Mouse (Mus musculus): ENCODE data around the gene Iscu. TPM values are rescaled to one million over a fixed set of nuclear protein-coding genes. Genes with fewer than 3 reads are reported as not detected.

The Iscu gene
- polyA plus RNA-seq, 1 experiment from 2014 or later: 92.4 TPM

DNA sequence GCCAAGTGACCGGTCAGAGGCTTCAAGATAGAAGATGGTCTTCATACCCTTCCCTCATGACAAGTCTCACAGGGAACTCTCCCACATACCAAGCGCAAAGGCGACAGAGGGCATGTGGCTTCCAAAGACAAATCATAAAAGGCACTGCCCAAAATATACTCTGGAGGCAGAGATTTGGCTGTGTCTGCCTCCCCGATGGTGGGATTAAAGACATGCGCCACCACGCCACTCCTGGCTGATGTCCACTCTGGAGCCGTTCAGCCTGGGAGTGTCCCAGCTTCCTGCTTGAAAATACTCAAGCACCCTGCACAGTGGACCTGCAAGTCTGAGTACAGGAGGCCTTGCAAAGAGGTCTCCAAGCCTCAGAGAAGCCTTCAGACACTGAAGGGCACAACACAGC is 41.4 kb upstream of the Iscu start:
- H3K4me3 ChIP-seq (replicated peaks; ENCODE audit: low read length): no peak overlapping the region
- H3K9ac ChIP-seq: no peak overlapping the region
- H3K4me1 ChIP-seq (replicated peaks; ENCODE audit: control insufficient read depth, insufficient read depth, low read length): peaks cover 15% of the 10 kb centered on the region
- ATAC-seq (ENCODE audit: low FRiP score) (no peak), DNase-seq (ENCODE audit: low spot score) (no peak)
- no peaks in the 10 kb centered on the region for H3K36me3 ChIP-seq (replicated peaks; ENCODE audit: control insufficient read depth, insufficient read depth)
- no peak overlapping the region for H3K4me2 ChIP-seq (replicated peaks)
- WGBS: 90% methylated on average over 7 of the region's 7 CpGs
- no peaks in the 10 kb centered on the region for H3K9me3 ChIP-seq (ENCODE audit: control insufficient read depth, low read length)
- no peaks in the 10 kb centered on the region for H3K27me3 ChIP-seq (ENCODE audit: control insufficient read depth, insufficient read depth, low read length)
- H3K27ac ChIP-seq: no peak overlapping the region

- H3K4me2 ChIP-seq (replicated peaks): no peak overlapping the region
- H3K4me3 ChIP-seq (replicated peaks; ENCODE audit: low read length): no peak overlapping the region
- H3K9me3 ChIP-seq (ENCODE audit: control insufficient read depth, low read length): no peaks in the 10 kb centered on the region
- H3K27ac ChIP-seq: no peak overlapping the region
- WGBS: 32% methylated on average over 6 of the region's 6 CpGs
- peaks cover 22% of the 10 kb centered on the region for H3K4me1 ChIP-seq (replicated peaks; ENCODE audit: control insufficient read depth, insufficient read depth, low read length)
- no peaks in the 10 kb centered on the region for H3K36me3 ChIP-seq (replicated peaks; ENCODE audit: control insufficient read depth, insufficient read depth)
- no peak overlapping the region for H3K9ac ChIP-seq
- ATAC-seq (ENCODE audit: low FRiP score) (no peak), DNase-seq (ENCODE audit: low spot score) (peak; percentile 63)
- no peaks in the 10 kb centered on the region for H3K27me3 ChIP-seq (ENCODE audit: control insufficient read depth, insufficient read depth, low read length)
Observed at GRCm38 (mm10) chr5:113732182-113732581, 40.4 kb upstream of the Iscu start.

DNA sequence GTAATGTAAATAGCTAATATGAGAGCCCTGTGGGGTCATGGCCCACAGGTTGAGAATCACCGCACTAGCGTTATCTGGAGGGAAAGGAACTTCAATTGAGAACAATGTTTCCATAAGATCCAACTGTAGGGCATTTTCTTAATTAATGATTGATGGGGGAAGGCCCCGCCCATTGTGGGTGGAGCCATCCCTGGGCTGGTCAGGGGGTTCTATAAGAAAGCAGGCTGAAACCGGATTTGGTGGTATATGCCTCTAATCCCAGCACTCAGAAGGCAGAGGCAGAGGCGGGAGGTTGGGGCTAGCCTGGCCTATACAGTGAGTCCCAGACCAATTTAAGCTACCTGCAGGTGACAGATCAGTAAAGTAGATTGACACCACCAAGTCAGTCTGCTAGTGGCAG is 38.2 kb upstream of the Iscu start:
- 67% methylated on average over 5 of the region's 5 CpGs for WGBS

DNA sequence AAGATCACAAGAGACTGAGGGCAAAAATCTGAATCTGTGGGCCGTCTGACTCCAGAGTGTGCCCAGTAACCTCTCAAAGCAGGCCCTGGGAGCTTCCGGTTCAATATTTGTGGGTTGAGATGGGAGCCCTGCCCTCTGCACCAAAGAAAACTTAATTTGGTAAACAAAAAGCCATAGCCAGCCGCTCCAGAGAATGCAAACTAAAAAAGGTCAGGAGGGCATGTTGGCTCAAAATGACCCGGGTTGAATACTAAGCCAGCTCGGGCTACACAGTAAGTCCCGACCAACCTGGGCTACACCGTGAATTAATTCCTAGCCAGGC is 37.6 kb upstream of the Iscu start:
- Histone ChIP-seq H3K9me3 (ENCODE audit: control insufficient read depth, low read length) (no peaks in the 10 kb centered on the region), H3K4me1 (replicated peaks; ENCODE audit: control insufficient read depth, insufficient read depth, low read length) (peaks cover 22% of the 10 kb centered on the region), H3K27ac (peak overlapping the region; percentile 97), H3K9ac (peak overlapping the region; percentile 74), H3K4me3 (replicated peaks; ENCODE audit: low read length) (peak overlapping the region; percentile 53), H3K27me3 (ENCODE audit: control insufficient read depth, insufficient read depth, low read length) (no peaks in the 10 kb centered on the region), H3K36me3 (replicated peaks; ENCODE audit: control insufficient read depth, insufficient read depth) (peaks cover 23% of the 10 kb centered on the region), H3K4me2 (replicated peaks) (peak overlapping the region; percentile 64)
- 27% methylated on average over 7 of the region's 7 CpGs for WGBS
- DNase-seq (ENCODE audit: low spot score) (peak; percentile 35), ATAC-seq (ENCODE audit: low FRiP score) (no peak)

More for the DNA sequence above, 38.2 kb upstream of the Iscu start:
- H3K27ac ChIP-seq: no peak overlapping the region
- H3K9ac ChIP-seq: no peak overlapping the region
- H3K4me2 ChIP-seq (replicated peaks): no peak overlapping the region
- H3K9me3 ChIP-seq (ENCODE audit: control insufficient read depth, low read length): no peaks in the 10 kb centered on the region
- H3K27me3 ChIP-seq (ENCODE audit: control insufficient read depth, insufficient read depth, low read length): no peaks in the 10 kb centered on the region
- no peak for ATAC-seq (ENCODE audit: low FRiP score)
- peaks cover 17% of the 10 kb centered on the region for H3K36me3 ChIP-seq (replicated peaks; ENCODE audit: control insufficient read depth, insufficient read depth)
- no peak for DNase-seq (ENCODE audit: low spot score)
- H3K4me3 ChIP-seq (replicated peaks; ENCODE audit: low read length): no peak overlapping the region
- H3K4me1 ChIP-seq (replicated peaks; ENCODE audit: control insufficient read depth, insufficient read depth, low read length): peaks cover 22% of the 10 kb centered on the region

GRCm38 (mm10) chr5:113735345-113736112 is 37.0 kb upstream of the Iscu start, which contains the start of gene Ficd:
TSS of gene Ficd (plus strand) at chr5:113735803.
- DNase-seq (ENCODE audit: low spot score) (peak; percentile 99), ATAC-seq (ENCODE audit: low FRiP score) (peak; percentile 96)
- H3K4me1 ChIP-seq (replicated peaks; ENCODE audit: control insufficient read depth, insufficient read depth, low read length): peaks cover 18% of the 10 kb centered on the region
- peak within 1 kb of the TSS; percentile 74 for H3K9ac ChIP-seq
- peaks cover 29% of the 10 kb centered on the region for H3K36me3 ChIP-seq (replicated peaks; ENCODE audit: control insufficient read depth, insufficient read depth)
- H3K9me3 ChIP-seq (ENCODE audit: control insufficient read depth, low read length): no peaks in the 10 kb centered on the region
- peak within 1 kb of the TSS; percentile 64 for H3K4me2 ChIP-seq (replicated peaks)
- WGBS: 1% methylated on average over 56 of the region's 71 CpGs
- H3K27ac ChIP-seq: peak within 1 kb of the TSS; percentile 97
- peak within 1 kb of the TSS; percentile 53 for H3K4me3 ChIP-seq (replicated peaks; ENCODE audit: low read length)
- H3K27me3 ChIP-seq (ENCODE audit: control insufficient read depth, insufficient read depth, low read length): no peaks in the 10 kb centered on the region

- peaks cover 13% of the 10 kb centered on the region for H3K4me1 ChIP-seq (replicated peaks; ENCODE audit: control insufficient read depth, insufficient read depth, low read length)
- H3K27me3 ChIP-seq (ENCODE audit: control insufficient read depth, insufficient read depth, low read length): no peaks in the 10 kb centered on the region
- DNase-seq (ENCODE audit: low spot score) (no peak), ATAC-seq (ENCODE audit: low FRiP score) (no peak; the same call in 1 of the 2 replicates)
- H3K4me2 ChIP-seq (replicated peaks): peak overlapping the region; percentile 64
- H3K9ac ChIP-seq: peak overlapping the region; percentile 74
- H3K9me3 ChIP-seq (ENCODE audit: control insufficient read depth, low read length): no peaks in the 10 kb centered on the region
- 4% methylated on average over 10 of the region's 10 CpGs for WGBS
- H3K27ac ChIP-seq: peak overlapping the region; percentile 97
- peaks cover 34% of the 10 kb centered on the region for H3K36me3 ChIP-seq (replicated peaks; ENCODE audit: control insufficient read depth, insufficient read depth)
- H3K4me3 ChIP-seq (replicated peaks; ENCODE audit: low read length): peak overlapping the region; percentile 53
Observed at GRCm38 (mm10) chr5:113736113-113736502, 36.4 kb upstream of the Iscu start.

GRCm38 (mm10) chr5:113736522-113737164 is 35.9 kb upstream of the Iscu start:
- H3K4me2 ChIP-seq (replicated peaks): peak overlapping the region; percentile 64
- H3K36me3 ChIP-seq (replicated peaks; ENCODE audit: control insufficient read depth, insufficient read depth): peaks cover 40% of the 10 kb centered on the region
- H3K27me3 ChIP-seq (ENCODE audit: control insufficient read depth, insufficient read depth, low read length): no peaks in the 10 kb centered on the region
- 44% methylated on average over 15 of the region's 15 CpGs for WGBS
- H3K4me1 ChIP-seq (replicated peaks; ENCODE audit: control insufficient read depth, insufficient read depth, low read length): peaks cover 13% of the 10 kb centered on the region
- DNase-seq (ENCODE audit: low spot score): no peak
- H3K9ac ChIP-seq: peak overlapping the region; percentile 74
- no peak for ATAC-seq (ENCODE audit: low FRiP score)
- peak overlapping the region; percentile 53 for H3K4me3 ChIP-seq (replicated peaks; ENCODE audit: low read length)
- no peaks in the 10 kb centered on the region for H3K9me3 ChIP-seq (ENCODE audit: control insufficient read depth, low read length)
- peak overlapping the region; percentile 97 for H3K27ac ChIP-seq

DNA sequence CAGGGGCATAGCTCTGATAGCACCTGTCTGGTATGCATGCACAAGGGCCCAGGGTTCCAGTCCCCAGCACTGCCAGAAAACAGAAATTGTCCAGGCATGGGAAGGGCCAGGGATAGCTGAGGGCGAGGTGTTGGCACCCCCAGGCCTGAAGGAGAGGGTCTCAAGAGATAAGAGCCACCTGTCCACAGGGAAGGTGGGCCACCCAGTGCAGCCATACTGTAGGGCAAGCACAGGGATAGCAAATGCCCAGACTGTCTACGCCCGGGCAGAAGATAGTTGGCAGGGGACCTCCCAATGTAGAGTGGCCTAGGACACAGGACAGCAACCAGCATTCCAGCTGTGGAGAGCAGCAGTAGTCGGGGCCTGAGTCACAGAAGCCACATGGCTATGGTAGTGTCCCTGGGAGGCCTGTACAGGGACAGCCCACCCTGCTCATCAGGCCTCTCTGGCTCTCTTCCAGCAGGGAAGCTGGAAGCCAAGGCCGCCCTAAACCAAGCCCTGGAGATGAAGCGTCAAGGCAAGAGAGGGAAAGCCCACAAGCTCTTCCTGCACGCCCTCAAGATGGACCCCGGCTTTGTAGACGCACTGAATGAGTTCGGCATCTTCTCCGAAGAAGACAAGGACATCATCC is 34.8 kb upstream of the Iscu start:
- H3K9me3 ChIP-seq (ENCODE audit: control insufficient read depth, low read length): no peaks in the 10 kb centered on the region
- no peak overlapping the region for H3K4me2 ChIP-seq (replicated peaks)
- H3K9ac ChIP-seq: no peak overlapping the region
- WGBS: 94% methylated on average over 11 of the region's 11 CpGs
- ATAC-seq (ENCODE audit: low FRiP score) (no peak), DNase-seq (ENCODE audit: low spot score) (no peak)
- no peak overlapping the region for H3K27ac ChIP-seq
- peaks cover 50% of the 10 kb centered on the region for H3K36me3 ChIP-seq (replicated peaks; ENCODE audit: control insufficient read depth, insufficient read depth)
- no peaks in the 10 kb centered on the region for H3K27me3 ChIP-seq (ENCODE audit: control insufficient read depth, insufficient read depth, low read length)
- H3K4me3 ChIP-seq (replicated peaks; ENCODE audit: low read length): no peak overlapping the region
- peaks cover 13% of the 10 kb centered on the region for H3K4me1 ChIP-seq (replicated peaks; ENCODE audit: control insufficient read depth, insufficient read depth, low read length)

DNA sequence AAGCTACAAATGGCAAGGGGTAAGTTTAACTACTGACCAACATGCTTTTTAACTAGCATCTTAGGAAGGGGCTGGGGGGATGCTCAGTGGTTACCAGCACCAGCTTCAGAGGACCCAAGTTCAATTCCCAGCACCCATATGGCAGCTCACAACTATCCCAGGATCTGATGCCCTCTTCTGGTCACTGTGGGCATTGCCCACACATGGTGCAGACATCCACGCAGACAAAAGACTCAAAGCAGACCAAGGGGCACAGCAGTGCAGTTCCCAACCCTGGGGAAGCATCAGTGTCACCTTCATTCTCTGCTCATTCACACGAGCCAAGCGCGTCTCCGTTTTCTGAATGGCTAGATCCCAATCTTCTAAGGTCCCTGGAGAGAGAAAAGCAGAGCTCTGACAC is 24.9 kb upstream of the Iscu start:
- H3K9me3 ChIP-seq (ENCODE audit: control insufficient read depth, low read length): no peaks in the 10 kb centered on the region
- DNase-seq (ENCODE audit: low spot score) (no peak), ATAC-seq (ENCODE audit: low FRiP score) (no peak)
- no peaks in the 10 kb centered on the region for H3K4me1 ChIP-seq (replicated peaks; ENCODE audit: control insufficient read depth, insufficient read depth, low read length)
- H3K27me3 ChIP-seq (ENCODE audit: control insufficient read depth, insufficient read depth, low read length): no peaks in the 10 kb centered on the region
- H3K4me2 ChIP-seq (replicated peaks): no peak overlapping the region
- WGBS: 96% methylated on average over 5 of the region's 5 CpGs
- peaks cover 100% of the 10 kb centered on the region for H3K36me3 ChIP-seq (replicated peaks; ENCODE audit: control insufficient read depth, insufficient read depth)
- no peak overlapping the region for H3K4me3 ChIP-seq (replicated peaks; ENCODE audit: low read length)
- no peak overlapping the region for H3K27ac ChIP-seq
- no peak overlapping the region for H3K9ac ChIP-seq
